Mouse (Mus musculus) ovary, postnatal 14 days (tissue): ENCODE data around the gene Cnst.
A peak's percentile ranks its signal among the peaks of the same experiment; 100 is the strongest.

Source experiments
- DNase-seq: peaks from one replicate; pipeline ENCODE4 v3.0.0; 2022; ENCODE audit warnings: low spot score

Gene Cnst

GRCm38 (mm10) chr1:179592972-179593371 lies 46.8 kb downstream of the Cnst start:
- no peak for DNase-seq

- no peak for DNase-seq
Measured at GRCm38 (mm10) chr1:179598386-179598785, 52.2 kb downstream of the Cnst start.

- no peak for DNase-seq
Measured at GRCm38 (mm10) chr1:179604526-179604925, 58.4 kb downstream of the Cnst start.

DNA sequence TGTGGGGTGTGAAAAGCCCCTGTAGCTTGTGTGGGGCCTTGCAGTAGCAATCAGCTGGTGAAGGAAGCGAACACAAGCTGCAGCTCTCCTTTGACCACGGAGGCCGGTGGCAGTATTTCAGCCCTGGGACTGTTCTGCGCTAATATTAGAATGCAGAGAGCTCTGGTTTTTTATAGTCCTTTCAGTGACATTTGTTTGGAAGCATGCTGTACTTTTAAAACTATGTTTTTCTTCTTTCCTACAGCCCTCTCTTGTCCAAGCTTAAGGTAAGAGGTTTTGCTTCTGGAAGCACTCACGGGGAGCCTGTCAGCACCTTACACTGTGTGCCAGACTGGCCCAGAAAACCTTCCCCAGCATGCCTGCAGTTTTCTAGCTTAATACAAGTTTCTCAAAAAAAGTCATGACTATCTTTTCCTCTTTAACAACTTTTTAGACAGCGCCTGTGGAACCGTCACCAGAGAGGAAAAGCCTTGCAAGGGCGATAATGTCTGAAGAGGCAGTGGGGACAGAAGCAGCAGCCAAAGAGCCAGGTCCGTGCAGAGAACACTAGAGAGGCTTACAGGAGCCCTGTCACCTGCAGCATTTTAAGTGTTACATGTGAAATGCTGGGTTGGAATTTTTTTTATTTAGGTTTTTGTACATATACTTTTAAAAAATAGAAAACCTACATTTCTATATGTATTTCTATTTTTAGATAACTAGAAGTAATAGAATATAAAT lies 60.0 kb downstream of the Cnst start:
- no peak for DNase-seq

GRCm38 (mm10) chr1:179608521-179608920 lies 62.4 kb downstream of the Cnst start:
- DNase-seq, result no peak

DNA sequence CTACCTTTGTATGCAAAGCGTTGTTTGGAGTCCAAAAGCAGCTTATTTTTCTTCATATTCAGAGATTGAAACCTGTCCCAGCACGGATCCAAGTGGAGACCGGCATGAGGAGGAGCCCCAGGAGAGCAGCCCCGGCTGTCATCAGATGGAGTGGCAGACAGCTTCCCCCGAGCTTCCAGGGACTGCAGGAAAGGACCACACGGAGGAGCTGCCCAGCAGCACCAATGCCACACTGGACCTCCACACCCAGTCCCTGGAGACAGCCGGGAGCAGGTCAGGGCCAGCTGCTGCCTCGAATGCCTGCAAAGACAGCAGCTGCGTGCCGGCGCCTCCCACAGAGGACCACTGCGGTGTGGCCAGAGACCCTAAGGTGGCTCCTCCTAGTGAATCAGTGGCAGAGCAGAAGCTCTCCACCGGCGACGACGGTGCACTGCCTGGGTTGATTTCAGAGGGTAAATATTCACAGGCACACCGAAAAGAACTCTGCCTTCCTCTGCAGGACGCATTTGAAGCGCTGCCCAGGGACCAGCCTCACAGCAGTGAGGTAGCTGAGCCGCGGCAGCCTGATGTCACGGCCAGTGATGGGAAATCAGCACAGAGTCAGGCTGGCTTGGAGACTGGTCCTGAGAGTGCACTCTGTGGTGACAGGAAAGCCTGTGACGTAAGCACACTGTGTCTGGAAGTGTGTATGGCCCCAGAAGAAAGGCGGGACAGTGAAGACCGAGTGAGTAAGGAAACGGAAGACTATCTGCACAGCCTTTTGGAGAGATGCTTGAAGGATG lies 63.7 kb downstream of the Cnst start:
- DNase-seq, result no peak

- DNase-seq, result no peak
Measured at GRCm38 (mm10) chr1:179611182-179611581, 65.0 kb downstream of the Cnst start.

DNA sequence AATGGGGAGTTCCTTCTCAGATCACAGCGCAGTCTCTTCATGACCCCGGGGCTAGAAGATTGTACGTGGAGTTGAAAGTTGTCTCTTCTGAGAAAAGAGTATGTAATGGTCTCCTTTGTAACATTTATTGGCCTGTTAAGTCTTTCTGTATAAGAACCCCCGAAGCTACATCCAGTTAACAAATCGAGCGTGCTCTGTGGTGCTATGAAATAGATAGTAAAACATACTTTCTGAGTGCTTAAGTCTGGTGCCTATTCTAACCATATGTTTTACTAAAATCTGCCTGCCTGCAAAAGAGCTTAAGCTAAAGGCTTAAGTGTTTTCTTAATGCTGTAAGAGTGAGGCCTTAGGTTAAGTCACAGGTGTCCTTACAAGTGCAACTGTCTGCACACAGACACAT lies 66.2 kb downstream of the Cnst start:
- no peak for DNase-seq

- DNase-seq, result no peak
Measured at GRCm38 (mm10) chr1:179612986-179613505, 66.9 kb downstream of the Cnst start.

GRCm38 (mm10) chr1:179617426-179617825 lies 71.3 kb downstream of the Cnst start:
- DNase-seq, result no peak

GRCm38 (mm10) chr1:179622665-179623064 lies 76.5 kb downstream of the Cnst start:
- no peak for DNase-seq

DNA sequence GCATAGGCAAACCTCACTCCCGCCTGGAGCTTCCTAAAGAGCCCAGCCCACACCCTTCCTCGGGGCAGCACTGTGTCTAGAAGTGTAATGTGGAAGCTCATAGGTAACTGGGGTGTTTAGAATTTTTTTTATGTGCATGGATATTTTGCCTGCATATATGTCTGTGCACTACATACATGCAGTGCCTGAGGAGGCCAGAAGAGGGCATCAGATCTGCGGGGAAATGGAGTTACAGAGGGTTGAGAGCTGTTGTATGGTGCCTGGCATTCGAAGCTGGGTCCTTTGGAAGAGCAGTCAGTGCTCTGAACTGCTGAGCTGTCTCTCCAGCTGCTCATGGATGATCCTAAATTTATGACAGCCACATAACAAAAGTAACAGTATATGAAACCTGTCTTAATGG lies 77.5 kb downstream of the Cnst start:
- peak; percentile 25 for DNase-seq

DNA sequence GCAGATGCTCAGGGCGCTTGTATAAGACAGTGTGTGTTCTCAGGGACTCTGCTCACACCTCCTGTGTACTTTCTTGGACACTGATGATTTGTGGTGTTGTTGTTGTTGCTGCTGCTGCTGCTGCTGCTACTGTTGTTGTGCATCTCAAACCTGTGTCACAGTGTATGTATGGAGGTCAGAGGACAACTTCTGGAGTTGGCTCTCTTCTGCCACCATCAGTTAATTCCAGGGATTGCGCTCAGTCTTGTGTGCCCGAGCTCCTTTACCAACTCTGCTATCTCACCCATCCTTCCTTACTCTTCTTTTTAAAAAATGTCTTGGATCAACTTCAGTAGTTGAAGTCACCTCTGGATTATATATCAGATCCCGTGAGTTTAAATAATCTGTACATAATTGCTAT lies 78.2 kb downstream of the Cnst start:
- peak; percentile 43 for DNase-seq

- DNase-seq, result no peak
Measured at GRCm38 (mm10) chr1:179627855-179628254, 81.7 kb downstream of the Cnst start.

DNA sequence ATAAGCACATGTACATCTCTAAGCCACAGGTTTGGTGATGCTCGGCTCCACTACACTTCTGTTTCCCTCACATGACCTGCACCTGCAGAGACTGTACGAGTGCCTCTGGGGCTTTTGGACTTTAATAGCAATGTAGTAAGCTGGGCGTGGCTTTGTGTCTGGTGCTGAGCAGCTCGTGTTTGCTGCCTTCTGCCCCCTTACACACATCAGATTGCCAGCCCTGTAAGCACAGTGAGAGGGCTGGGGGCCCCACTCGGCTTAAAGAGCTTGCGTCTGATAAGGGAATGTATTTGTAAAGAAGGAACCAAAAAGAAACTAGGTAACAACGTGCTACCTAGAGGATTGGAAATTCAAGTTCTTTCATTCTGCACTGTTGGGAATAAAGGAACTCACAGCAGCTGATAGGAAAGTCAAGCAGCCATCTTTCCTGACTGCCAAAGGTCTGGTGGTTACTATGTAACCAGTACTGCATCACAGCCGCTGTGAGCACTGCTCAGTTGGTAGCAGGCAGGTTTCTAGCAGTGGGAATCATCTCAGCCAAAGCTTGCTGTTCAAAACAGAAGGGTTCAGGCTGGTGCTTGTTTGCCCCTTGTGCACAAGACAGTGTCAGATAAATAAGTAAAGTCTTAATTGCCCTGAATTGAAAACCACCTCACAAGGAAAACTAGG lies 82.4 kb downstream of the Cnst start:
- DNase-seq, result no peak

GRCm38 (mm10) chr1:179629276-179629675 lies 83.1 kb downstream of the Cnst start:
- DNase-seq, result no peak

DNA sequence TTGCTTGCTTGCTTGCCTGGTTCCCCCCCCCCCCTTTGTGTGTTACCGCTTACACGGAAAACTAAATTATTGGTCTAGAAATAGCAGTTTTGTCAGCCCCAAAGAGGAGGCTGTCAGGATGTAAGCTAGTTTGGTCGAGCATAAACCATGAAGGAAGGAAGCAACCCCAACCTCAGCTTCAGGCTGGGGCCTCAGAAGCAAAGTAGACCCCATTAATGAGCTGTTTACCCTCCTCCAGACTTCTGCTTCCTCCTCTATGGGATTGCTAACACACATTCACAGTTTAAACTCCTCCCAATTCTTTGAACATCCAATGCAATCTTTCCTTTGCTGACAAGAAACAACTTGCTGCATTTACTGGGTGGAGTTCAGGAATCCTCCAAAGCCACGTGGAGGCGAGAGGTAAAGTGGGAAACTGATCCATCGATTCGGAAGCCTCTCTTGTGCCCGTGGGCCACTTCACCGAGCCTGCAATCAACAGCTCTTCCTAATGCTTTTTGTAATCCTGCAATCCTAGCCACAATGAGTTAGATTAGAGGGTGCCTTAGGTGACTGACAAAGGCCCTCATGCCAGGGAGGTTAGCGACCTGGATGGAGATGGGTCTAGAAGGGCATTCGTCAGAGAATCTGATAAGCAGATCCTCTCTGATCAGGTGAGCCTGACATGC lies 86.7 kb downstream of the Cnst start:
- no peak for DNase-seq

- DNase-seq, result peak; percentile 18
Measured at GRCm38 (mm10) chr1:179633414-179633752, 87.2 kb downstream of the Cnst start.

- no peak for DNase-seq
Measured at GRCm38 (mm10) chr1:179634159-179634558, 88.0 kb downstream of the Cnst start.

- no peak for DNase-seq
Measured at GRCm38 (mm10) chr1:179642726-179643125, 96.6 kb downstream of the Cnst start.

DNA sequence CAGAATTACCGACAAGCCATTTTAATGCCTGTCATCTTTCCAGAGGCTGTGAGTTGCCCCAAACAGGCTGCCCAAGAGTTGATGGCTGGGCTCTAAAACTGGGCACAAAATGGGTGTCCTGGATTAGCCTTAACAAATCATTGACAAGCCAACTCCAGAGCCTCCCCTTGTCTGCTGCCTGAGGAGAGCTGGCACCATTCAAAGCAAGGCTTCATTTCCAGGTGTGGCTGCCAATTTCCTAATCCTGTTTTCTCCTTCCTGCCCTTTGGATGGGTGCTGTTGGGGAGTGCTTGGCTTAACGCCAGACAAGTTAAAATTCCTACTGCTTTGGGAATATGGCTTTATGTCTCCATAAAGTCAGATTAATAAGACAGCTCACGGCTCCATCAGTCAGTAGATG lies 98.0 kb downstream of the Cnst start:
- no peak for DNase-seq
